Mouse (Mus musculus) heart, adult 2 months (tissue): ENCODE measurements around the gene Mapkbp1. TPM values are rescaled to one million over a fixed set of nuclear protein-coding genes. Genes with fewer than 3 reads are reported as not detected.

Experiments used
- DNase-seq, 2 experiments: peaks; one replicate each; pipeline ENCODE4 v3.0.0; 2021
- H3K27ac ChIP-seq: fragments of 200-600 bp; 2 replicates; pipeline ENCODE4 v1.8.1; 2022
- H3K27me3 ChIP-seq: fragments of 200-500 bp; 2 replicates; pipeline ENCODE4 v1.6.1; 2012; ENCODE audit warnings: mild to moderate bottlenecking, low read length, inconsistent platforms, mixed read lengths; ENCODE audit not compliant: control insufficient read depth, insufficient read depth
- H3K36me3 ChIP-seq: fragments of 200-500 bp; 2 replicates; pipeline ENCODE4 v1.6.1; 2012; ENCODE audit warnings: low read length, inconsistent platforms; ENCODE audit not compliant: control insufficient read depth, insufficient read depth
- H3K4me1 ChIP-seq: fragments of 200-500 bp; 2 replicates; pipeline ENCODE4 v1.6.1; 2011; ENCODE audit warnings: low read length; ENCODE audit not compliant: control insufficient read depth, insufficient read depth
- H3K4me3 ChIP-seq: fragments of 200-600 bp; 2 replicates; pipeline ENCODE4 v1.8.1; 2022
- H3K79me2 ChIP-seq: fragments of 200-500 bp; replicated peaks from 2 replicates; pipeline ENCODE4 v1.6.1; 2012; ENCODE audit warnings: mild to moderate bottlenecking, inconsistent platforms, low read length, moderate library complexity, mixed read lengths; ENCODE audit not compliant: control insufficient read depth, insufficient read depth
- H3K9ac ChIP-seq: fragments of 200-500 bp; 2 replicates; pipeline ENCODE4 v1.6.1; 2012; ENCODE audit warnings: low read depth, mild to moderate bottlenecking, control low read depth, inconsistent platforms, low read length, mixed read lengths
- CTCF ChIP-seq: fragments of 200-600 bp; IDR thresholded peaks from 2 replicates; pipeline ENCODE4 v1.8.1; 2022; ENCODE audit warnings: antibody characterized with exemption, mild to moderate bottlenecking, moderate library complexity
- EP300 ChIP-seq: fragments of 200-500 bp; IDR thresholded peaks from 2 replicates; pipeline ENCODE4 v1.6.1; 2011; ENCODE audit warnings: low read depth, low read length, control low read depth; ENCODE audit not compliant: insufficient read depth
- POLR2A ChIP-seq: fragments of 200-500 bp; IDR thresholded peaks from 2 replicates; pipeline ENCODE4 v1.6.1; 2011; ENCODE audit warnings: mild to moderate bottlenecking, low read depth, low read length, control low read depth; ENCODE audit not compliant: insufficient read depth
- WGBS: fragments of 180-500 bp; shearing (Covaris S2); methylation state at CpG from one replicate; pipeline ENCODE4 v1.1.7; 2018; 5-methylcytosine and 5-hydroxymethylcytosine counted together
- intact Hi-C: fragments of 180-260 bp; cut with DNase I; formaldehyde crosslinking; loops from one replicate; pipeline ENCODE4 v1.15.1; 2025
- polyA plus RNA-seq: library from polyadenylated mRNA; depleted of rRNA; stranded (reverse); fragments of >200 nt; gene quantifications from 2 replicates; pipeline ENCODE4 v1.2.3, GENCODE M21; 2012
- total RNA-seq, 2 experiments: library from RNA; stranded (reverse); gene quantifications; 2 replicates each; pipeline ENCODE4 v1.2.3; 2021

The Mapkbp1 gene
- total and polyA plus RNA-seq, 3 experiments = 7.7 to 8.1 (median 8.0) TPM

DNA sequence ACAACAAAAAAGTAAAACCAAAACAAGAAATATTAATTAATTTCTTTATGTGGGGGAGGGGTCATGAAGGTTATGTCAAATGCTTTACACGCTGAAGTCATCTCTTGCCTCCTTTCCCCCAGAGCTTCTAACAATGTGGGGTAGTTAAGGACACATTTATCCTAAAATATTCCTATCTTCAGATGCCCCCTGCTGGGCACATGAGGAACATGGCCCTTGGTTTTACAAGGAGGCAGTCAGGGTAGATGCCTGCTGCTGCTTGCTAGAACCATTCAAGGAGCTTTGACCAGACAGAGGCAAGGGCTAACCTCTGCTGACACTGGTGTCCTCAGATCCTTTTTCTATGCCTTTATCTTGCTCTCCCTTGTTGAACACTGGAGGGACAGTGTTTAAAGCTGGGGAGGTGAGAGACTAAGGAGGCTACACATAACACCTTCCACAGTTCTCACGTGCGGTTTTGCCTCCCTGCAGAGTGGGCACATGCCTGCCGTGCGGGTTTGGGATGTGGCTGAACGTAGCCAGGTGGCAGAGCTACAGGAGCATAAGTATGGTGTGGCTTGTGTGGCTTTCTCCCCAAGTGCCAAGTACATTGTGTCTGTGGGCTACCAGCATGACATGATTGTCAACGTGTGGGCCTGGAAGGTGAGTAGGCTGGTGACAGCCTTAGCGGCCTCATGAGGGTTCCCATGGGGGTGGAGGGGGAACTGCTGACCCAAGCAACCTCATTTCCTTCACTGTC lies 39.1 kb downstream of the Mapkbp1 start:
- peak in 1 of 2 experiments; percentile 64 for DNase-seq
- no peaks in the 10 kb centered on the region for H3K27me3 ChIP-seq
- TF ChIP-seq CTCF (peak; percentile 89), POLR2A (no peak)
- WGBS = 69% methylated on average over 8 of the region's 8 CpGs
- H3K36me3 ChIP-seq = no peaks in the 10 kb centered on the region; the same call in 1 of the 2 replicates
- H3K79me2 ChIP-seq = no peaks in the 10 kb centered on the region
- no peak overlapping the region for H3K27ac ChIP-seq
- no peak overlapping the region for H3K4me3 ChIP-seq
- H3K4me1 ChIP-seq = peaks cover 6% of the 10 kb centered on the region
- intact Hi-C loops = loop anchor here (1.0 to 10.0 kb wide), 2 partner anchors 41 to 227 kb away; partner anchors contain the start of gene Rpap1
- H3K9ac ChIP-seq = no peak overlapping the region

- H3K4me1 ChIP-seq = peaks cover 3% of the 10 kb centered on the region
- no peaks in the 10 kb centered on the region for H3K27me3 ChIP-seq
- no peaks in the 10 kb centered on the region for H3K79me2 ChIP-seq
- no peaks in the 10 kb centered on the region for H3K36me3 ChIP-seq
- H3K9ac ChIP-seq = no peak overlapping the region
- intact Hi-C loops = loop anchor here (10.0 kb wide), 1 partner anchor 228 kb away; the partner anchor contains the start of gene Rpap1
- 80% methylated on average over 13 of the region's 13 CpGs for WGBS
- H3K27ac ChIP-seq = no peak overlapping the region
- TF ChIP-seq CTCF = no peak
- no peak overlapping the region for H3K4me3 ChIP-seq
- DNase-seq = no peak
These were observed 40.4 kb downstream of the Mapkbp1 start for GRCm38 (mm10) chr2:120012924-120013323.

DNA sequence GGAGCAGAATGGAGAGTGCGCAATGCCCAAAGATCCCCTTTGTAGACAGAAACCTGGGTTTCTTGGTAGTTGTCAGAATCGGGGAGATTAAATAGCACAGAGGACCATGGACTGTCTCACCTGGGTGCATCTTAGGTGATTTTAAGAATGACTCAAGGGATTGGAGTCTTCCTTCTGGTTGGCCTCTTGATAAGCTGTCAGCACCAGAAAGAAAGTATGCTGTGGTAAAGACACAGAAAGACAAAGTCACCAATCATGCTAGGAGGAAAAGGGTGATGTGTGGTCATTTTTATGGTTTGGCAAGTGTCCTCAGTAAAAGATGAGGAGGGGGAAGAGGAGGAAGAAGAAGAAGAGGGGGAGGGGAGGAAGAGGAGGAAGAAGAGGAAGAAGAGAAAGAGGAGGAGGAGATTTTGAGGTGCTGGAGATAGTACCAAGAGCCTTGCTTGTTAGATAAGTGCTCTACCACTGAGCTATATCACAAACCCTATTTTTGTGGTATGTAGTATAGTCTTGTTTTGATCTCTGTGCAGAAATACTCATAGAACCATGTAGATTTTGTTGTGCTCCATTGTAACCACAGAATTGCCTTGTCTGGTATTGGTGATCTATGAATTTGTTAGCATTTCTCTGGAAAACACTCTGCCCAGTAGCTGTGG lies 41.5 kb downstream of the Mapkbp1 start:
- H3K9ac ChIP-seq = no peak overlapping the region
- no peak overlapping the region for H3K27ac ChIP-seq
- no peak for TF ChIP-seq EP300
- TF ChIP-seq POLR2A = no peak
- no peak for TF ChIP-seq CTCF
- no peaks in the 10 kb centered on the region for H3K27me3 ChIP-seq
- intact Hi-C loops = loop anchor here (10.0 kb wide), 1 partner anchor 229 kb away; the partner anchor contains the start of gene Rpap1
- no peaks in the 10 kb centered on the region for H3K79me2 ChIP-seq
- H3K4me1 ChIP-seq = no peaks in the 10 kb centered on the region
- no peaks in the 10 kb centered on the region for H3K36me3 ChIP-seq
- DNase-seq = no peak
- WGBS = 94% methylated on average over 2 of the region's 2 CpGs
- no peak overlapping the region for H3K4me3 ChIP-seq

DNA sequence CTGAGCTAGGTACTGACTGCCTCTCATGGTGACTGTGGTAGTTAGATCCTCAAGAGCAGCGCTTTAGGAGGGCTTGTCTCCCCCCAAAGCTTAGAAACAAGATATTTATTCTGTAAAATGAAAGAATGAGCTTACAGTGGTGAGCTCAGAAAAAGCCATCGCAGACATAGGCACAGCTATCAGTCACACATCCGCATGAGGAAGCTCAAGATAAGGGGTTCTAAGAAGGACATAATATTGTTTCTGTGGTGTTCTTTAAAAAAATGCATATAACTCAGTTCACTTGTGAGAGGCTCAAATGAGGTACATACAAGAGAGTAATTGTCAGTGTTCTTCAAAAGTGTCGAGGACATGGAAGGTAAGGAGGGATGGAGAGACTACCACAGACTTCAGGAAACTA lies 43.4 kb downstream of the Mapkbp1 start:
- no peak overlapping the region for H3K9ac ChIP-seq
- no peaks in the 10 kb centered on the region for H3K36me3 ChIP-seq
- no peaks in the 10 kb centered on the region for H3K27me3 ChIP-seq
- intact Hi-C loops = loop anchor here (10.0 kb wide), 1 partner anchor 231 kb away; the partner anchor contains the start of gene Rpap1
- no peaks in the 10 kb centered on the region for H3K79me2 ChIP-seq
- TF ChIP-seq CTCF (no peak), EP300 (no peak)
- DNase-seq = no peak
- 80% methylated on average over 4 of the region's 4 CpGs for WGBS
- no peak overlapping the region for H3K4me3 ChIP-seq
- no peaks in the 10 kb centered on the region for H3K4me1 ChIP-seq
- no peak overlapping the region for H3K27ac ChIP-seq

GRCm38 (mm10) chr2:120017599-120017998 lies 45.1 kb downstream of the Mapkbp1 start:
- Histone ChIP-seq H3K27me3 (no peaks in the 10 kb centered on the region), H3K79me2 (no peaks in the 10 kb centered on the region), H3K27ac (no peak overlapping the region), H3K36me3 (no peaks in the 10 kb centered on the region), H3K4me3 (no peak overlapping the region), H3K9ac (no peak overlapping the region), H3K4me1 (no peaks in the 10 kb centered on the region)
- WGBS = 92% methylated on average over 12 of the region's 12 CpGs
- intact Hi-C loops = loop anchor here (10.0 kb wide), 1 partner anchor 233 kb away; the partner anchor contains the start of gene Rpap1
- no peak for DNase-seq
- TF ChIP-seq CTCF (no peak), POLR2A (no peak), EP300 (no peak)

- peak overlapping the region; percentile 61 for H3K27ac ChIP-seq
- H3K4me3 ChIP-seq = no peak overlapping the region
- H3K36me3 ChIP-seq = no peaks in the 10 kb centered on the region
- no peaks in the 10 kb centered on the region for H3K79me2 ChIP-seq
- WGBS = 60% methylated on average over 5 of the region's 5 CpGs
- TF ChIP-seq CTCF (no peak), POLR2A (no peak), EP300 (0 out of 2 replicates have a peak, but pooled peaks have one; percentile 18)
- H3K27me3 ChIP-seq = no peaks in the 10 kb centered on the region
- intact Hi-C loops = no loop called here
- no peak overlapping the region for H3K9ac ChIP-seq
- DNase-seq = peak; percentile 61 to 68
- H3K4me1 ChIP-seq = peaks cover 2% of the 10 kb centered on the region
These were observed 51.8 kb downstream of the Mapkbp1 start for GRCm38 (mm10) chr2:120024337-120024736.
